Mouse (Mus musculus): ENCODE results near the gene Nmrk2.
A peak's percentile ranks its signal among the peaks of the same experiment; 100 is the strongest.
"Not testable (repeated sequence)": the region's sequence is repeated elsewhere in the genome, so short reads cannot be mapped to it uniquely, and the experiment has no call there.

Nmrk2 gene

GRCm38 (mm10) chr10:81183805-81184204, 18.0 kb downstream of the Nmrk2 start, which contains the start of gene 4930442H23Rik:
Gene 4930442H23Rik (minus strand): TSS chr10:81183849.
- no peak for DNase-seq (ENCODE audit: low read depth)

DNA sequence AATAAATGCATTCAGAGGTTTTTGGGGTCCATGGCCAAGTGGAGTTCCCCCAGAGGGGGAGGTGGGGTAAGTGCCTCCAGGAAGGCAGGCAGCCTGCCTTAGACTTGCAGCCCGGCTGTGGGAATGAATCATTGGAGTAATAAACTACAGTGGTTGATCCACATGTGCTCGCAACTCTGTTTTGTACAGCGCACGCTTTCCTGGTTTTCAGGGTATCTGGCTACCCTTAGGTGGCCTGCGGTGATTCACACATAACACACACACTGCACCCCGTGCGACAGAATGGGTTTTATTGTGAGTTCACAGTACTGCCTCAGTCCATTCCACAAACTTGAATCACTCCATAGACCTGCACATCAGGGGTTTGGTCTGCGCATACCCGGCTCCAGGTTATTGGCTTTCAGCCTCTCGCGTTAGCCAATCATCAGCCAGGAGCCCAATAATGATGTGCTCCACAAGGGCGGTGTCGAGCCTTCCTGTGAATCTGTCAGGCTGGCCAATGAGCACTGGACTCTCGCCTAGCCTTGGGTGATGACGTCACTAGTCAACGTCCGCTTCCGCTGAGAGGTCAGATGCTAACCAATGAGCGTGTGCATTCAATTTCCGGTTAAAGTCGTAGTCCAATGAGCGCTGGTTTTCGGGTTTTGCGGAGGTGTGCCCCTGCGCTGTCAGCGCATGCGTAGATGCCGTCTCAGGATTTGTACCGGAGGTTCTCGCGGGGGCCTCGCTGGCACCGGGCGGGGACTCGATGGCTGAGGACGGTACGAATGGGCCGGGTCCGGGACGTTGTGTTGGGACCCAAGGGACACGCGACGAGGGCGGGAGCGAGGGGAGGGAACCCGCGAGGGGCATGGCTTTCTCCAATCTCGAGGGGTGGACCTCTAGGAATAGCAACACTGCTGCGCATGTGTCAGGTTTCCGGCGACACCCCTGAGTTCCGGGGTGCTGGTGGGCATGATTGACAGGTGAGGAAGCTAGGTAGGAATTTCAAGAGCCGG, 19.2 kb downstream of the Nmrk2 start, which contains the start of gene Dapk3:
Gene Dapk3, plus strand, starts transcription at position 670 of the 998 bp plus-strand sequence.
- peak; percentile 98 for DNase-seq (ENCODE audit: low read depth)

DNA sequence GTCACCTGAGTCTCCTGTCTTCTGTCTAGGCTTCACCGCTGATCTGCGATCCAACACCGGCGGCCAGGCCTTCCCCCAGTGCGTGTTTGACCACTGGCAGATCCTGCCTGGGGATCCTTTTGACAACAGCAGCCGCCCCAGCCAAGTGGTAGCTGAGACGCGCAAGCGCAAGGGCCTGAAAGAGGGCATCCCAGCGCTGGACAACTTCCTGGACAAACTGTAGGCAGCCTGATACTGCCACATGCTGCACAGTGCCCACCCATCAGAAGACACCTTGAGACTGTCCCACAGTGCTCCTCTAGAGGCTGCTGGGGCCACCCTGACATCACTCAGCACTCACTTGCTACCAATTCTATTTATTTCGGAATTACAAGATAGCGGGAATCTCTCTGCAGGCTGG, 20.0 kb downstream of the Nmrk2 start:
- DNase-seq (ENCODE audit: low read depth) = peak; percentile 39

DNA sequence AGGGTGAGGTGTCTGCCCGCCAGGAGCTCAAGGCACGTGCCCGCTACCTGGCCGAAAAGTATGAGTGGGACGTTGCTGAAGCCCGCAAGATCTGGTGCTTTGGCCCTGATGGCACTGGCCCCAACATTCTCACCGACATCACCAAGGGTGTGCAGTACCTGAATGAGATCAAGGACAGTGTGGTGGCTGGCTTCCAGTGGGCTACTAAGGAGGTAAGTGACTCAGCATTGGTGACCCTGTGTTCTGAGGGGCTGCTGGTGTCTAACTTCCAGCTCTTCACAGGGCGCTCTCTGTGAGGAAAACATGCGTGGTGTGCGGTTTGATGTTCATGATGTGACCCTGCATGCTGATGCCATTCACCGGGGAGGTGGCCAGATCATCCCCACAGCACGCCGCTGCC, 20.9 kb downstream of the Nmrk2 start:
- DNase-seq (ENCODE audit: low read depth) = peak; percentile 37

- no peak for DNase-seq (ENCODE audit: low read depth)
Measured at GRCm38 (mm10) chr10:81179451-81180342, 22.2 kb downstream of the Nmrk2 start.

DNA sequence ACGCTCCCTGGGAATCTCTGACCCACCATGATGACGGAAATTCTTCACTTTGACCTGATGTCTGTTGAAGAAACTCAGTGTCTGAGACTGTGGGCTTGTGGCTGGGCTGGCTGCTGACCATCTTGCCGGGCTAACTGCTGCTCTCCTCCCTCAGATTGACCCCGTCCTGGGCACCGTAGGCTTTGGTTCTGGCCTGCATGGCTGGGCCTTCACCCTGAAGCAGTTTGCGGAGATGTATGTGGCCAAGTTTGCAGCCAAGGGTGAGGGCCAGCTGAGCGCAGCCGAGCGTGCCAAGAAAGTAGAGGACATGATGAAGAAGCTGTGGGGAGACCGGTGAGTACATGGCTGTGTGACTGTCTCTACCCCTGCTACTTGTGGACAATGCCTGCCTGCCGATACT, 22.9 kb downstream of the Nmrk2 start:
- no peak for DNase-seq (ENCODE audit: low read depth)

- DNase-seq (ENCODE audit: low read depth) = no peak
Measured at GRCm38 (mm10) chr10:81177958-81178712, 23.7 kb downstream of the Nmrk2 start.

DNA sequence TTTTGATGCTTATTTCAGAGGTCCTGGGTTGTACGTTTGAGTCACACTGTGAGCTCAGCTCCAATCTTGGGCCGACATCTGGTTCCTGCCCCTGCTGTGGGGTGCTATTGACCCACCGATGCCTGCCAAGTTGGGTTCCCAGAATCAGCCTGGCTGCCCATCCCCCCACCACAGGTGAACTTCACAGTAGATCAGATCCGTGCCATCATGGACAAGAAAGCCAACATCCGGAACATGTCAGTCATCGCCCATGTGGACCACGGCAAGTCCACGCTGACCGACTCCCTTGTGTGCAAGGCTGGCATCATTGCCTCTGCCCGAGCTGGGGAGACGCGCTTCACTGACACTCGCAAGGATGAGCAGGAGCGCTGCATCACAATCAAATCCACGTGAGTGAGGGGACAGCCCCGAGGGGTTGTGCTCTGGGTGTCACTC, 24.3 kb downstream of the Nmrk2 start:
- DNase-seq (ENCODE audit: low read depth) = no peak

DNA sequence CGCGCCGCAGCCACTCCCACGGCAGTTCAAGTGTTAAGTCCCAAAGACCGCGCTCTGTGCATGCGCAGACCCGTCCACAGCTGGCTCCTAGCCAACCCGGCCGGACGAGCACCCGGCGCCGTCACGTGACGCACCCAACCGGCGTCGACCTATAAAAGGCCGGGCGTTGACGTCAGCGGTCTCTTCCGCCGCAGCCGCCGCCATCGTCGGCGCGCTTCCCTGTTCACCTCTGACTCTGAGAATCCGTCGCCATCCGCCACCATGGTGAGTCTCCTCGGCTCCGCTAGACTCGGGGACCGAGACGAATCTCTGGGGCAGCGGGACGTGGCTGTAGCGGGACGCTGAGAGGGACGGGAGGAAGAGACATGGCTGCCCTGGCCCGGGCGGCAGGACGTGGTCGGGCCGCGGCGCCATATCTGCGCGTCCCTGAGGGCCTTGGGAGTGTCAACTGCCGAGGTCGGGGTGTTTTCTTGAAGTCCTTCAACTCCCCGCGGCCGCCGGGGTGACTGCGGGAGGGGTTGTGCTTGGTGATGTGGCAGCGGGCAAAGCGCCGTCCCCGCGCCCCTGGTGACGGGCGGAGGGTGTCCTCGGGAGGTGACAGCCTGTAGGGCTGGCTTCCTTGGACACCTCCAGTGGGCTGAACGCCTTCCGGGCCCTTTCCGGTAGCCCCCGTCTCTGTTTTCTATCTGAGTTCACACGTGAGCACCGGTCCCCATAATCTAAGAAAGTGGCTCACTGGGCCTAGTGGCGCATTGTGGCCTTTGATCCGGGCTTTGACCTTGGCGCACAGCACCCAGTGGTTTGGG, 25.2 kb downstream of the Nmrk2 start, which contains the start of gene Eef2:
Gene Eef2, plus strand, starts transcription at position 166 of the 806 bp plus-strand sequence.
- DNase-seq (ENCODE audit: low read depth) = peak; percentile 97

DNA sequence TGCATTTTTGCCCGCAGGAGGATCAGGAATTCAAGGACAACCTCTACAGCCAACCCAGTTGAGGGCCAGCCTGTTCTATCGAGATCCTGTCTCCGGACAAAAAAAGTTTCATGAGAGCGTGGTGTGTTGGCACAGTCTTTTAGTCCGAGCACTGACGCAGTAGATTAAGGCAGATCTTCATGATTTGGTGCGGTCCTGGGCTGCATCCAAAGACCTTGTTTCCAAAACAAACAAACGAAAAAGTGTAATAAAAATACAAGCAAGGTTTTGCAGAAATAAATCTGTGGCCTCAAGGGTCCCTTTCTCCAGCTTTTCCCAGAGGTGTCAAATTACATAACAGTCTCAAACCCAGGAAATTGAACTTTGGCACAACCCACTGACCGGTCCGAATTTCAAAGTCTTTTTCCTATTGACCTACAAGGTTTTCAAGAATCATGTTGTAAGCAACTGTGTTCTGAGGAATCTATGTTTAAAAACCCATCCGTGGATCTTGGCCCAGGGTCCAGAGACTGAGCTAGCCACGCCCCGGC, 25.9 kb downstream of the Nmrk2 start:
- DNase-seq (ENCODE audit: low read depth) = no peak

DNA sequence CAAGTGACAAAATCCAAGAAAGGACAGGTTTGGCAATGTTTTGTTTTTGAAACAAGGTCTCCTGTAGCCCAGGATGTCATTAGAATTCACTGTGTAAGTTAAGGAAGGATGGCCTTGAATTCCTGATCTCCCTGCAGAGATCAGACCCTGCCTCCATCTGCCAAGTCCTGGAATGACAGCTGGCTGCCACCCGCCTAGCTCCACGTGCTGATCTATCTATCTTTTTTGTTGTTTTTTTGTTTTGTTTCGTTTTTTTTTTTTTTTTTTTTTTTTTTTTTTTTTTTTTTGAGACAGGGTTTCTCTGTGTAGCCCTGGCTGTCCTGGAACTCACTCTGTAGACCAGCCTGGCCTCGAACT, 26.5 kb downstream of the Nmrk2 start:
- not testable (repeated sequence) for DNase-seq (ENCODE audit: low read depth)

GRCm38 (mm10) chr10:81174617-81175344, 27.1 kb downstream of the Nmrk2 start:
- DNase-seq (ENCODE audit: low read depth) = peak; percentile 93

DNA sequence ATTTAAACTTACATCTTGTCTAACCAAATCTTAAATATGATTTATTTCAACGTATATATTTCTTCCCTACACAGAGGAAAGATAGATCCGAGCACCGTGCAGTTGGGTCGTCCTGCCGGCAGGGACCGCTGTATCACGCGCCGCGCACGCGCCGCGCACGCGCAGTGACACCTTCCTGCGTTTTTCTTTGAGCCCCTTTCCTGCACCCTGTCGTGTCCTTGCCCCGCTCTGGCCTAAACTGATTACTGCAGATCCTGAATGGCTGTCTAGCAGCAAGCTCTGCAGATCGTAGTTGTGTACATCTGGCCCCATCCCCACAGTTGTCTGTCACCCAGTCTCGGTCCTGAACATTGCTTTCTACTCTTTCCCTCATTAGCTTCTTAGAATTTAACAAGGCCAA, 28.7 kb downstream of the Nmrk2 start:
- DNase-seq (ENCODE audit: low read depth) = peak; percentile 94

DNA sequence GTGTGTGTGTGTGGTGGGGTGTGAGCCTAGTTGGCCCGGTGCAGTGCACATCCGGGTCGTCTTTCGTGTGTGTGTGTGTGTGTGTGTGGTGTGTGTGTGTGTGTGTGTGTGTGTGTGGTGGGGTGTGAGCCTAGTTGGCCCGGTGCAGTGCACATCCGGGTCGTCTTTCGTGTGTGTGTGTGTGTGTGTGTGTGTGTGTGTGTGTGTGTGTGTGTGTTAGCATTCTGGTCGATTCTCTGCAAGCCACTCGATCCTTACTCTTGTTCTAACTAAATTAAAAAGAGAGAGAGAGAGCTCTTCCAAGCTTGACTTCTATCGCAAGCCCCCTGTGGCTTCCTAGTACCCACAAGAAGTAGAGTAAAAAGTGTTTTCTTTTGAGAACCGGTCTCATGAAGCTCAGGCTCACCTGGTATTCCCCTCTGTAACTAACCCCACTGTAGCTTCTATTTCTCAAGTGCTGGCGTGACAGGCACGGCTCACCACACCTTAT, 32.4 kb downstream of the Nmrk2 start:
- peak; percentile 89 for DNase-seq (ENCODE audit: low read depth)

GRCm38 (mm10) chr10:81168521-81169244, 33.2 kb downstream of the Nmrk2 start:
- peak; percentile 87 for DNase-seq (ENCODE audit: low read depth)

- DNase-seq (ENCODE audit: low read depth) = no peak
Measured at GRCm38 (mm10) chr10:81168087-81168431, 33.8 kb downstream of the Nmrk2 start.

- peak; percentile 100 for DNase-seq (ENCODE audit: low read depth)
Measured at GRCm38 (mm10) chr10:81167200-81168086, 34.4 kb downstream of the Nmrk2 start, which contains the start of gene Pias4. Gene Pias4 (minus strand): TSS chr10:81167923.

DNA sequence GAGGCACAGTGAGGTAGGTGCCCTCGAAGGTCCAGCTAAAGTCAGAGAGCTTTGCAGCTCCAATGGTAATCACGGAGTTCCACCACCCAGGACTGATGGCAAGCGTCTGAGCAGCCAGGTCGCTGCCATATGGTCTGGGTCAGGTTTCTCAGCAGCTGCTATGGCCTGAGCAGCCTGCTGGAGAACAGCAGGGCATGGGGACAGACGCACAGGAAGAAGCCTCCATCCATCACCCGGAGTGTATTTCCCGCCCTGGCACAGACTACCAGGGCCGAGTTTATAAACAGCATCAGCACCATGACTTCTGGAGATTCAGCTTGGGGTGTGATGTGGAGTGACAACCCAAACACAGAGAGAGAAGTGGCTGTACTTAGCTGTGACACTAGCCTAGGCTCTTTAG, 36.7 kb downstream of the Nmrk2 start:
- no peak for DNase-seq (ENCODE audit: low read depth)

All from naive thymus-derived CD4-positive, alpha-beta T cell, adult 2 months (primary cell).